Mouse (Mus musculus) liver (tissue): ENCODE data around the gene Rbm26.
A peak's percentile ranks its signal among the peaks of the same experiment; 100 is the strongest.

ENCODE experiments used
- DNase-seq: peaks from one replicate; pipeline ENCODE4 v3.0.0-alpha.2; 2020; ENCODE audit warnings: mixed read lengths

Rbm26 gene

GRCm38 (mm10) chr14:105177238-105177693 is at the start of gene Rbm26:
Gene Rbm26, minus strand, starts transcription at chr14:105177327.
- DNase-seq = peak; percentile 97

- no peak for DNase-seq
Measured at GRCm38 (mm10) chr14:105225790-105226189, 48.7 kb upstream of the Rbm26 start.

GRCm38 (mm10) chr14:105222240-105222639 is 45.1 kb upstream of the Rbm26 start:
- DNase-seq = no peak

GRCm38 (mm10) chr14:105219525-105220376 is 42.6 kb upstream of the Rbm26 start:
- DNase-seq = no peak

- DNase-seq = peak; percentile 10
Measured at GRCm38 (mm10) chr14:105198401-105198800, 21.3 kb upstream of the Rbm26 start.

- DNase-seq = no peak
Measured at GRCm38 (mm10) chr14:105194682-105195081, 17.6 kb upstream of the Rbm26 start.

- DNase-seq = no peak
Measured at GRCm38 (mm10) chr14:105184866-105185265, 7.7 kb upstream of the Rbm26 start.

- DNase-seq = no peak
Measured at GRCm38 (mm10) chr14:105182786-105183185, 5.7 kb upstream of the Rbm26 start.

- no peak for DNase-seq
Measured at GRCm38 (mm10) chr14:105179733-105180132, 2.6 kb upstream of the Rbm26 start.

GRCm38 (mm10) chr14:105178996-105179395 is 1.9 kb upstream of the Rbm26 start:
- DNase-seq = no peak

GRCm38 (mm10) chr14:105176381-105177168 is 552 bp downstream of the Rbm26 start:
- peak; percentile 42 for DNase-seq

GRCm38 (mm10) chr14:105167181-105167580 is 9.9 kb downstream of the Rbm26 start:
- no peak for DNase-seq

- DNase-seq = no peak
Measured at GRCm38 (mm10) chr14:105164793-105165192, 12.3 kb downstream of the Rbm26 start.

- no peak for DNase-seq
Measured at GRCm38 (mm10) chr14:105161334-105161733, 15.8 kb downstream of the Rbm26 start.

- no peak for DNase-seq
Measured at GRCm38 (mm10) chr14:105158526-105158925, 18.6 kb downstream of the Rbm26 start.

- DNase-seq = no peak
Measured at GRCm38 (mm10) chr14:105134076-105134475, 43.1 kb downstream of the Rbm26 start.

- no peak for DNase-seq
Measured at GRCm38 (mm10) chr14:105127715-105128385, 49.3 kb downstream of the Rbm26 start.

- no peak for DNase-seq
Measured at GRCm38 (mm10) chr14:105124513-105124912, 52.6 kb downstream of the Rbm26 start.

- no peak for DNase-seq
Measured at GRCm38 (mm10) chr14:105115402-105115801, 61.7 kb downstream of the Rbm26 start.

GRCm38 (mm10) chr14:105106252-105106651 is 70.9 kb downstream of the Rbm26 start:
- no peak for DNase-seq

GRCm38 (mm10) chr14:105098861-105099260 is 78.3 kb downstream of the Rbm26 start:
- DNase-seq = no peak

GRCm38 (mm10) chr14:105096221-105096620 is 80.9 kb downstream of the Rbm26 start:
- no peak for DNase-seq

- DNase-seq = no peak
Measured at GRCm38 (mm10) chr14:105087001-105087400, 90.1 kb downstream of the Rbm26 start.
